19 mouse cellular contexts compared by ENCODE assay signal in the genomic region with DNA sequence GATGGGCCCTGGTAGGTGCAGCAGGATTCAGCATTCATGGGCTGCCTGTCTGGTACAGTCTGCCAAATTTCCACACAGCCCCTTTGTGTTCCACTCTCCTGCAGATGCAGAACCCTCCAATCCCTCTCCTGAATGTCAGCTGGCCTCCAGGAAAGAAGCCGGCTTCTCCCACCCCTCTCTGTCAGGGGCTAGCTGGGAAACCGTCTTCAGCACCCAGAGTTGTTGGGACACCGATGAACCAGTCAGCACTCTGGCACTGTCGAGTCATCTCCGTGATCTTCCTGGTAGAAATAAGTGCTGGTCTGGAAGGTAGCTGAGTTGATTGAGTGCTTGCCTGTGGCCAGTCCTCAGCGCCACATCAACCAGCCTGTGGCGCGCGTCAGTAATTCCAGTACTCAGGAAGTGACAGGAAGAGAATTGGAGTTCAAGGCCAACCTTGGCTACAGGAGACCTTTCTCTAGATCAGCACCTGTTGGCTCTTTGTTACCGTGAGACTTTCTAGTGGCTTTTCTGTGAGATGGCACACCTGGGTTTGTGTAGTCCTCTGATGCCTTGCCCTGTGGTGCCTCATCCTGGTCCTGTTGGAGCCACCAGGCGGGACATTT. TPM values are rescaled to one million over a fixed set of nuclear protein-coding genes. Genes with fewer than 3 reads are reported as not detected.
DNase-seq lines count a peak whose midpoint lies in the region; ATAC-seq lines count a peak whose summit lies in the region.
"Had no signal": no experiment of that assay in that cellular context is flagged by ENCODE, and none has a peak within 500 bp of the region (broad histone marks: within the 10 kb centered on the region; RNA-seq: fewer than 3 reads in every experiment).

No protein-coding gene starts in this region.

- no peaks in the 10 kb centered on the region for H3K9me3 ChIP-seq in heart, embryonic 10.5 days
- no peaks in the 10 kb centered on the region for H3K9me3 ChIP-seq in midbrain, embryonic 16.5 days (replicated peaks; ENCODE audit: control insufficient read depth, low read length, poor library complexity, severe bottlenecking)
- H3K9me3 ChIP-seq in midbrain, embryonic 13.5 days: no peaks in the 10 kb centered on the region
- H3K9me3 ChIP-seq: embryonic facial prominence, embryonic 12.5 days; forebrain, embryonic 15.5 days; hindbrain, embryonic 12.5 days; neural tube, embryonic 12.5 days had no signal

- no peak overlapping the region for H3K9ac ChIP-seq in midbrain, embryonic 16.5 days (ENCODE audit: low read depth, low read length)
- H3K9ac ChIP-seq in midbrain, embryonic 13.5 days (replicated peaks): no peak overlapping the region
- H3K9ac ChIP-seq: embryonic facial prominence, embryonic 12.5 days; forebrain, embryonic 15.5 days; hindbrain, embryonic 12.5 days; neural tube, embryonic 12.5 days had no signal

- WGBS in heart, embryonic 10.5 days: 89% methylated on average over 11 of the region's 11 CpGs
- WGBS in midbrain, embryonic 16.5 days: 86% methylated on average over 11 of the region's 11 CpGs
- WGBS in midbrain, embryonic 13.5 days: 92% methylated on average over 11 of the region's 11 CpGs

- H3K4me3 ChIP-seq in heart, embryonic 10.5 days: no peak overlapping the region
- H3K4me3 ChIP-seq in midbrain, embryonic 16.5 days (ENCODE audit: low read depth, low read length): no peak overlapping the region
- no peak overlapping the region for H3K4me3 ChIP-seq in midbrain, embryonic 13.5 days (replicated peaks)
- H3K4me3 ChIP-seq: embryonic facial prominence, embryonic 12.5 days; forebrain, embryonic 15.5 days; hindbrain, embryonic 12.5 days; neural tube, embryonic 12.5 days had no signal

- ATAC-seq in midbrain, embryonic 16.5 days: no peak
- no peak for ATAC-seq in midbrain, embryonic 13.5 days
- ATAC-seq: forebrain, embryonic 15.5 days; inflammation-experienced regulatory T-cells, adult 6 months had no signal

- peaks cover 14% of the 10 kb centered on the region; the same call in 1 of the 2 replicates for H3K27me3 ChIP-seq in heart, embryonic 10.5 days (ENCODE audit: insufficient read depth, poor library complexity, severe bottlenecking)
- no peaks in the 10 kb centered on the region for H3K27me3 ChIP-seq in midbrain, embryonic 16.5 days (ENCODE audit: control insufficient read depth, insufficient read depth, low read depth, low read length)
- H3K27me3 ChIP-seq in midbrain, embryonic 13.5 days: peaks cover 11% of the 10 kb centered on the region
- H3K27me3 ChIP-seq: embryonic facial prominence, embryonic 12.5 days; forebrain, embryonic 15.5 days; neural tube, embryonic 12.5 days had no signal

- H3K36me3 ChIP-seq in heart, embryonic 10.5 days: 0 out of 2 replicates have a peak, but pooled peaks cover 4% of the 10 kb centered on the region
- H3K36me3 ChIP-seq in midbrain, embryonic 16.5 days (ENCODE audit: control insufficient read depth, insufficient read depth, low read length): no peaks in the 10 kb centered on the region
- H3K36me3 ChIP-seq in midbrain, embryonic 13.5 days: 0 out of 2 replicates have a peak, but pooled peaks cover 3% of the 10 kb centered on the region
- H3K36me3 ChIP-seq: embryonic facial prominence, embryonic 12.5 days; forebrain, embryonic 15.5 days; hindbrain, embryonic 12.5 days; neural tube, embryonic 12.5 days had no signal

- H3K4me2 ChIP-seq in midbrain, embryonic 16.5 days (ENCODE audit: low read length): peak overlapping the region; percentile 96; the same call in 1 of the 2 replicates
- H3K4me2 ChIP-seq in midbrain, embryonic 13.5 days (replicated peaks): no peak overlapping the region
- H3K4me2 ChIP-seq: forebrain, embryonic 15.5 days; hindbrain, embryonic 12.5 days had no signal

- no peak for DNase-seq in heart, embryonic 10.5 days (ENCODE audit: low spot score)
- DNase-seq in heart, adult 9 months (ENCODE audit: low spot score in 2 of 2): no peak
- peak; percentile 1 for DNase-seq in urinary bladder, postnatal 14 days (ENCODE audit: low spot score)
- no peak for DNase-seq in urinary bladder, postnatal 36 days (ENCODE audit: low spot score in 2 of 2)
- DNase-seq in testis, postnatal 10 days (ENCODE audit: low spot score): peak; percentile 34
- DNase-seq in kidney, adult 11 months: no peak
- DNase-seq: cerebellum, adult 9-11 months; heart, adult 18-20 months; kidney, adult 8-10 months; lung, adult 18-20 months; lung, postnatal 14 days; right cerebral cortex, adult 18-20 months had no signal

- H3K27ac ChIP-seq in heart, embryonic 10.5 days: peak overlapping the region; percentile 6; the same call in 1 of the 2 replicates
- peak overlapping the region; percentile 24; the same call in 1 of the 2 replicates for H3K27ac ChIP-seq in midbrain, embryonic 16.5 days (ENCODE audit: low read length)
- no peak overlapping the region for H3K27ac ChIP-seq in midbrain, embryonic 13.5 days
- H3K27ac ChIP-seq: embryonic facial prominence, embryonic 12.5 days; forebrain, embryonic 15.5 days; hindbrain, embryonic 12.5 days; neural tube, embryonic 12.5 days had no signal

- H3K4me1 ChIP-seq in heart, embryonic 10.5 days: peaks cover 73% of the 10 kb centered on the region
- peaks cover 36% of the 10 kb centered on the region for H3K4me1 ChIP-seq in midbrain, embryonic 16.5 days (ENCODE audit: control insufficient read depth, insufficient read depth, low read length)
- H3K4me1 ChIP-seq in midbrain, embryonic 13.5 days (replicated peaks): peaks cover 70% of the 10 kb centered on the region

RNA-seq across cellular contexts. Expression of a gene that starts 3.1 kb away (rescaled TPM):
- polyA plus RNA-seq in heart, embryonic 10.5 days (2016; fragmentation: Nextera tagmentation; extraction: Ambion mirVana): 16.6 and 20.7 TPM in 2 replicates
- 14.7 and 14.8 TPM in 2 replicates for polyA plus RNA-seq in midbrain, embryonic 16.5 days (2015; fragmentation: Nextera tagmentation; extraction: Ambion mirVana)
- 13.0 and 15.6 TPM in 2 replicates for polyA plus RNA-seq in midbrain, embryonic 13.5 days (2015; fragmentation: Nextera tagmentation; extraction: Ambion mirVana)

Comparison
In these comparisons a context has a peak if more than half of its experiments do, and no peak if none do; other contexts are left out.
1. DNase-seq: peak in urinary bladder, postnatal 14 days (single experiment) and testis, postnatal 10 days (single experiment); none in heart, embryonic 10.5 days (single experiment), heart, adult 9 months (0 of 2), urinary bladder, postnatal 36 days (0 of 2) and kidney, adult 11 months (single experiment).